Mouse (Mus musculus): Measurements from ENCODE around the gene Alcam. TPM values are rescaled to one million over a fixed set of nuclear protein-coding genes. Genes with fewer than 3 reads are reported as not detected.
A peak's percentile ranks its signal among the peaks of the same experiment; 100 is the strongest.

Gene Alcam
- polyA plus RNA-seq, 1 experiment from 2014 or later, result 10.3 TPM

GRCm38 (mm10) chr16:52331341-52331830, 122.5 kb downstream of the Alcam start:
- Histone ChIP-seq H3K4me3 (ENCODE audit: low read depth, low read length) (no peak overlapping the region), H3K4me1 (replicated peaks; ENCODE audit: control insufficient read depth, insufficient read depth, low read length) (no peaks in the 10 kb centered on the region), H3K9me3 (ENCODE audit: control insufficient read depth) (no peaks in the 10 kb centered on the region), H3K27ac (ENCODE audit: low read depth, low read length) (no peak overlapping the region), H3K36me3 (ENCODE audit: control insufficient read depth, insufficient read depth) (no peaks in the 10 kb centered on the region), H3K4me2 (replicated peaks; ENCODE audit: low read depth) (no peak overlapping the region), H3K27me3 (replicated peaks; ENCODE audit: control insufficient read depth, insufficient read depth, low read length) (no peaks in the 10 kb centered on the region), H3K9ac (ENCODE audit: low read depth, low read length) (no peak overlapping the region)
- no peak for ATAC-seq
- TF ChIP-seq CTCF (IDR thresholded peaks at IDR 0.05; ENCODE audit: low read depth), result no peak
- WGBS, result 92% methylated on average over 3 of the region's 3 CpGs

GRCm38 (mm10) chr16:52329420-52329819, 124.5 kb downstream of the Alcam start:
- TF ChIP-seq CTCF (IDR thresholded peaks at IDR 0.05; ENCODE audit: low read depth), result no peak
- 35% methylated on average over 2 of the region's 2 CpGs for WGBS
- H3K9ac ChIP-seq (ENCODE audit: low read depth, low read length), result no peak overlapping the region
- H3K27me3 ChIP-seq (replicated peaks; ENCODE audit: control insufficient read depth, insufficient read depth, low read length), result no peaks in the 10 kb centered on the region
- H3K4me2 ChIP-seq (replicated peaks; ENCODE audit: low read depth), result no peak overlapping the region
- no peak overlapping the region for H3K27ac ChIP-seq (ENCODE audit: low read depth, low read length)
- ATAC-seq, result no peak
- no peaks in the 10 kb centered on the region for H3K9me3 ChIP-seq (ENCODE audit: control insufficient read depth)
- H3K4me3 ChIP-seq (ENCODE audit: low read depth, low read length), result no peak overlapping the region
- H3K4me1 ChIP-seq (replicated peaks; ENCODE audit: control insufficient read depth, insufficient read depth, low read length), result no peaks in the 10 kb centered on the region
- H3K36me3 ChIP-seq (ENCODE audit: control insufficient read depth, insufficient read depth), result no peaks in the 10 kb centered on the region

- TF ChIP-seq CTCF (IDR thresholded peaks at IDR 0.05; ENCODE audit: low read depth), result no peak
- no peak overlapping the region for H3K4me3 ChIP-seq (ENCODE audit: low read depth, low read length)
- no peaks in the 10 kb centered on the region for H3K9me3 ChIP-seq (ENCODE audit: control insufficient read depth)
- no peaks in the 10 kb centered on the region for H3K36me3 ChIP-seq (ENCODE audit: control insufficient read depth, insufficient read depth)
- no peak overlapping the region for H3K9ac ChIP-seq (ENCODE audit: low read depth, low read length)
- H3K4me2 ChIP-seq (replicated peaks; ENCODE audit: low read depth), result no peak overlapping the region
- no peaks in the 10 kb centered on the region for H3K4me1 ChIP-seq (replicated peaks; ENCODE audit: control insufficient read depth, insufficient read depth, low read length)
- no peaks in the 10 kb centered on the region for H3K27me3 ChIP-seq (replicated peaks; ENCODE audit: control insufficient read depth, insufficient read depth, low read length)
- no peak overlapping the region for H3K27ac ChIP-seq (ENCODE audit: low read depth, low read length)
- ATAC-seq, result no peak
- WGBS, result 62% methylated on average over 1 of the region's 1 CpGs
Measured at GRCm38 (mm10) chr16:52319229-52319628, 134.6 kb downstream of the Alcam start.

- peak; percentile 36; the same call in 1 of the 2 replicates for ATAC-seq
- TF ChIP-seq CTCF (IDR thresholded peaks at IDR 0.05; ENCODE audit: low read depth), result peak; percentile 92
- H3K4me3 ChIP-seq (ENCODE audit: low read depth, low read length), result no peak overlapping the region
Measured at GRCm38 (mm10) chr16:52311073-52311472, 142.8 kb downstream of the Alcam start.

GRCm38 (mm10) chr16:52307016-52307415, 146.9 kb downstream of the Alcam start:
- H3K9me3 ChIP-seq (ENCODE audit: control insufficient read depth), result no peaks in the 10 kb centered on the region
- no peak overlapping the region for H3K27ac ChIP-seq (ENCODE audit: low read depth, low read length)
- no peak for ATAC-seq
- no peaks in the 10 kb centered on the region for H3K27me3 ChIP-seq (replicated peaks; ENCODE audit: control insufficient read depth, insufficient read depth, low read length)
- no peak overlapping the region for H3K4me3 ChIP-seq (ENCODE audit: low read depth, low read length)
- H3K9ac ChIP-seq (ENCODE audit: low read depth, low read length), result no peak overlapping the region
- H3K36me3 ChIP-seq (ENCODE audit: control insufficient read depth, insufficient read depth), result no peaks in the 10 kb centered on the region
- H3K4me1 ChIP-seq (replicated peaks; ENCODE audit: control insufficient read depth, insufficient read depth, low read length), result no peaks in the 10 kb centered on the region
- H3K4me2 ChIP-seq (replicated peaks; ENCODE audit: low read depth), result no peak overlapping the region
- 87% methylated on average over 2 of the region's 2 CpGs for WGBS
- no peak for TF ChIP-seq CTCF (IDR thresholded peaks at IDR 0.05; ENCODE audit: low read depth)

More at GRCm38 (mm10) chr16:52311073-52311472, 142.8 kb downstream of the Alcam start:
- Histone ChIP-seq H3K27ac (ENCODE audit: low read depth, low read length) (no peak overlapping the region), H3K27me3 (replicated peaks; ENCODE audit: control insufficient read depth, insufficient read depth, low read length) (no peaks in the 10 kb centered on the region), H3K4me2 (replicated peaks; ENCODE audit: low read depth) (peak overlapping the region; percentile 44; the same call in 1 of the 2 replicates), H3K4me1 (replicated peaks; ENCODE audit: control insufficient read depth, insufficient read depth, low read length) (no peaks in the 10 kb centered on the region), H3K9me3 (ENCODE audit: control insufficient read depth) (no peaks in the 10 kb centered on the region), H3K9ac (ENCODE audit: low read depth, low read length) (no peak overlapping the region), H3K36me3 (ENCODE audit: control insufficient read depth, insufficient read depth) (no peaks in the 10 kb centered on the region)
- 12% methylated on average over 9 of the region's 9 CpGs for WGBS

GRCm38 (mm10) chr16:52303532-52303902, 150.4 kb downstream of the Alcam start:
- 81% methylated on average over 4 of the region's 4 CpGs for WGBS

More at GRCm38 (mm10) chr16:52303532-52303902, 150.4 kb downstream of the Alcam start:
- no peak overlapping the region for H3K27ac ChIP-seq (ENCODE audit: low read depth, low read length)
- no peak overlapping the region for H3K9ac ChIP-seq (ENCODE audit: low read depth, low read length)
- no peaks in the 10 kb centered on the region for H3K27me3 ChIP-seq (replicated peaks; ENCODE audit: control insufficient read depth, insufficient read depth, low read length)
- no peaks in the 10 kb centered on the region for H3K4me1 ChIP-seq (replicated peaks; ENCODE audit: control insufficient read depth, insufficient read depth, low read length)
- no peak for TF ChIP-seq CTCF (IDR thresholded peaks at IDR 0.05; ENCODE audit: low read depth)
- no peak overlapping the region for H3K4me3 ChIP-seq (ENCODE audit: low read depth, low read length)
- no peak overlapping the region for H3K4me2 ChIP-seq (replicated peaks; ENCODE audit: low read depth)
- no peaks in the 10 kb centered on the region for H3K36me3 ChIP-seq (ENCODE audit: control insufficient read depth, insufficient read depth)
- ATAC-seq, result no peak
- no peaks in the 10 kb centered on the region for H3K9me3 ChIP-seq (ENCODE audit: control insufficient read depth)

Measured in intestine, postnatal 0 days (tissue).